Mouse (Mus musculus) testis, adult 2 months (tissue): ENCODE data around the gene Smpdl3a.

Experiments
- CTCF ChIP-seq: fragments of 200-500 bp; IDR thresholded peaks from 2 replicates; pipeline ENCODE4 v1.5.1; 2012; ENCODE audit warnings: low read depth, mild to moderate bottlenecking, inconsistent platforms, low read length, moderate library complexity; ENCODE audit not compliant: control insufficient read depth, insufficient read depth, insufficient replicate concordance
- POLR2A ChIP-seq: fragments of 200-500 bp; IDR thresholded peaks from 2 replicates; pipeline ENCODE4 v1.6.1; 2012; ENCODE audit warnings: low read depth, mild to moderate bottlenecking, inconsistent platforms, low read length, moderate library complexity; ENCODE audit not compliant: control insufficient read depth

DNA sequence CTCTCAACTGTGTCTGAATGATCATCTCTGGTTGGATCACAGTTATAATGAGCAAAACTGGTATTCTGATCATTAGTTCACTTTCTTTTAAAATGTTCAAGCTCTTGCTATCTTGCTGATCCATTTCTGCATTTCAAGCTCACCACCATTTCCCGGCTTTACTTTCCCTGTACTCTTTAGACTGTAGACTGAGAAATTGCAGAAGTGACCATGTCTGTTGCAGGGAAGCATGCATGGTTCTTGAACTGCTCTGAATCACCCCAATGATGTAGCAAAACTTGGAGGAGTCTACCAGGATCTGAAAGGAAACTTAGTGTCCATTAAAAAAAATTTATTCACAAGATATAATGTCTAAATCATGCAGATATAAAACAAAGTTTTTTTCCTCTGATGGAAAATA lies 1.2 kb upstream of the Smpdl3a start:
- no peak for TF ChIP-seq CTCF
- TF ChIP-seq POLR2A = no peak
